Mouse (Mus musculus) bone marrow, adult 2 months (tissue): ENCODE measurements around the gene Hes1.

Experiments
- CTCF ChIP-seq: fragments of 200-500 bp; IDR thresholded peaks from 2 replicates; pipeline ENCODE4 v1.5.1; 2011; ENCODE audit warnings: low read length, control low read depth; ENCODE audit not compliant: control insufficient read depth, insufficient read depth
- POLR2A ChIP-seq: fragments of 200-500 bp; IDR thresholded peaks from 2 replicates; pipeline ENCODE4 v1.6.1; 2011; ENCODE audit warnings: low read depth, mild to moderate bottlenecking, control low read depth, low read length, borderline replicate concordance; ENCODE audit not compliant: control insufficient read depth

DNA sequence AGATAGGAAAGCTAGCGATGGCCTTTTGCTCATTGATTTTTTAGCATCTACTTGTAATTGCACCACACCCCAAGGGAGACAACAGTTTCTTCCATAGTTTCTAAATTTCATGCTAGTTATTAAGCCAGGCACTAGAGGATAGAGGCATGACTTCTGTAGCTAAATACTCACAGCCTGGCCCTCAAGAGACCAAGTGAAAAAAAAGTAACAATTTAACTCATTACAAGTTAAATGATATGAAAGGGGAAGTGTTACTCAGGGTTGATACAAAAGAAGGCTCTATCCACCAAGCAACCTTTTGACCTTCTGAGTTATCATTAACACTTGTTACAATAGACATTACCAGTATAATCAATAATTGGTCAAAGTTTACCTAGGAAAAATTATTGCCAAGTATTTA is 9.1 kb downstream of the Hes1 start:
- TF ChIP-seq POLR2A (no peak), CTCF (no peak)
